Mouse (Mus musculus): ENCODE results near the gene Vps9d1. TPM values are rescaled to one million over a fixed set of nuclear protein-coding genes. Genes with fewer than 3 reads are reported as not detected.

Gene Vps9d1
- 24.5 and 26.3 TPM in 2 replicates for polyA plus RNA-seq (2014; fragmentation: Nextera tagmentation; extraction: Ambion mirVana)

DNA sequence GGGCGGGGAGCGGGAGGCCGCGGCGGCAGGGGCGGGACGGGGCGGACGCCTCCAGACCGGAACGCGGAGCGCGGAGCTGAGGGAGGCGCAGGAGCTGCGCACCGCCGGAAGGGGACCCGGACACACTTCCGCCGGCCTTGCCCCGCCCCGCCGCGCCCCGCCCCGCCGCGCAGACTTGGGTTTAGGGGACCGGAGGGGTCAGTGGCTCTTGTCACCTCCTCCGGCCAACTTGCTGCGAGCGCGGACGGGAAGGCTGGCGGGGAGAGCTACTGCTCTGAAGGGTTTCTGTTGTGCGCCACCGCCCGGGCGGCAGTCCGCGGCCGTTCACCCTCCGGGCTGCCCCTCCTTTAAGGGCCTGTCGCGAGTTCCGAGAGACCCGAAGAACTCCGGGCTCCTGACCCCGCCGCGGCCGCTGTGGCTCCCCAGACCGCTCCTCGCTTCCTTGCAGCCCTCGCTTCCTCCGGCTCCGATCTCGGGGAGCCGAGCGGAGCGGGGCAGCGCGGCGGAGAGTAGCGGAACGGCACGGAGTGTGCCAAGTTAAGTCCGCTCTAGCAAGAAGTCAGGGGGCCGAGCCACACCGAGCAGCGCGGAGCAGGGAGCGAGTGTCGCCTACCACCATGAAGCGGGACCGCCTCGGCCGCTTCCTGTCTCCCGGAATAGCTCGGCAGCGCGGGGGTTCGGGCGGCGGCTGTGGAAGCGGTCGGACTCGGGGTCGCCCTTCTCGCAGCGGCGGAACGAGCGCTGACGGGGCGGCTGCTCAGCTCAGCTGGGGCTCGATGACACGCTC lies at the start of gene Vps9d1, which contains the start of gene Zfp276:
Vps9d1 (minus strand) TSS at position 250 of the 787 bp plus-strand sequence.
Zfp276 (plus strand) TSS at position 97 of the 787 bp plus-strand sequence.
- Histone ChIP-seq H3K4me2 (ENCODE audit: low read depth, low read length) (peak within 1 kb of the TSS; percentile 87), H3K27ac (replicated peaks; ENCODE audit: low read depth, low read length) (peak within 1 kb of the TSS; percentile 72), H3K36me3 (ENCODE audit: control insufficient read depth, insufficient read depth, low read length) (peaks cover 63% of the 10 kb centered on the region), H3K4me1 (ENCODE audit: control insufficient read depth, insufficient read depth, low read length) (peaks cover 17% of the 10 kb centered on the region), H3K27me3 (replicated peaks; ENCODE audit: control insufficient read depth, insufficient read depth, low read length) (no peaks in the 10 kb centered on the region), H3K4me3 (ENCODE audit: low read depth, low read length) (peak within 1 kb of the TSS; percentile 94), H3K9ac (ENCODE audit: low read depth, low read length) (peak within 1 kb of the TSS; percentile 88), H3K9me3 (ENCODE audit: control insufficient read depth, low read length) (no peaks in the 10 kb centered on the region)
- WGBS: 0% methylated on average over 17 of the region's 99 CpGs
- DNase-seq (ENCODE audit: low spot score) (peak; percentile 90), ATAC-seq (ENCODE audit: low read depth) (peak; percentile 97)

DNA sequence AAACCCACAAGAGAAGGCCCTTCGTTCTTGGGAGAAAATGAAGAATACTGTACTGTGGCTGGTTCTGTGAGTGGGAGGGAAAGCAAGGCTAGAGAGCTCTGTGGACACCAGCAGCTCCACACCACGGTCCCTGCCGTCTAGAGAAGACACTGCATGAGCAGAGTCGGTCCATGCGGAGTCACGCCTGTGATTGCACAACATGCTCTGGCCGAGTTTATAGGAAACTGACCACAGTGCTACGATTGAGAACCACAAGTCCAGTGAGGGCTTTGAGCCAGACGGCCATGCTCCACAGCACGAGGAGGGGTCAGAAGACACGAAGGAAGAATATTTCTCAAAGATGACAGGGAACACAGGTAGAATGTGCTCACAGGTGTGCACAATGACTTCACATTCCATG lies 44.2 kb upstream of the Vps9d1 start:
- H3K9me3 ChIP-seq (ENCODE audit: control insufficient read depth, low read length): no peaks in the 10 kb centered on the region
- ATAC-seq (ENCODE audit: low read depth) (no peak), DNase-seq (ENCODE audit: low spot score) (no peak)
- 87% methylated on average over 11 of the region's 11 CpGs for WGBS
- H3K36me3 ChIP-seq (ENCODE audit: control insufficient read depth, insufficient read depth, low read length): peaks cover 30% of the 10 kb centered on the region
- no peak overlapping the region for H3K4me3 ChIP-seq (ENCODE audit: low read depth, low read length)
- H3K27me3 ChIP-seq (replicated peaks; ENCODE audit: control insufficient read depth, insufficient read depth, low read length): no peaks in the 10 kb centered on the region
- H3K9ac ChIP-seq (ENCODE audit: low read depth, low read length): no peak overlapping the region
- H3K4me2 ChIP-seq (ENCODE audit: low read depth, low read length): no peak overlapping the region
- H3K27ac ChIP-seq (replicated peaks; ENCODE audit: low read depth, low read length): no peak overlapping the region
- H3K4me1 ChIP-seq (ENCODE audit: control insufficient read depth, insufficient read depth, low read length): no peaks in the 10 kb centered on the region

DNA sequence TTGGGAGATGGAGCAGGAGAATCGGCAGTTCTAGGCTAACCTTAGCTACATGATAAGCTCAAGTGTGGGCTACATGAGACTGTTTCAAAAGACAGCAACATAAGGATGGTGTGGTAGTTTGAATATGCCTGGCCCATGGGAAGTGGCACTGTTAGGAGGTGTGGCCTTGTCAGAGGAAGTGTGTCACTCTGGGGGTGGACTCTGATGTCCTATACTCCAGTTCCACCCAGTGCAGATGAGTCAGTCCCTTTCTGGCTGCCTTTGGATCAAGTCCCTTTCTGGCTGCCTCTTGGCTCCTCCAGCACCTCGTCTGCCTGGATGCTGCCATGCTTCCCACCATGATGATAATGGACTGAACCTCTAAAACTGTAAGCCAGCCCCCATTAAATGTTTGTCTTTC lies 38.6 kb upstream of the Vps9d1 start:
- Histone ChIP-seq H3K27me3 (replicated peaks; ENCODE audit: control insufficient read depth, insufficient read depth, low read length) (no peaks in the 10 kb centered on the region), H3K9ac (ENCODE audit: low read depth, low read length) (no peak overlapping the region), H3K36me3 (ENCODE audit: control insufficient read depth, insufficient read depth, low read length) (peaks cover 36% of the 10 kb centered on the region; the same call in 1 of the 2 replicates), H3K27ac (replicated peaks; ENCODE audit: low read depth, low read length) (no peak overlapping the region), H3K4me1 (ENCODE audit: control insufficient read depth, insufficient read depth, low read length) (no peaks in the 10 kb centered on the region), H3K9me3 (ENCODE audit: control insufficient read depth, low read length) (no peaks in the 10 kb centered on the region), H3K4me2 (ENCODE audit: low read depth, low read length) (no peak overlapping the region), H3K4me3 (ENCODE audit: low read depth, low read length) (no peak overlapping the region)
- DNase-seq (ENCODE audit: low spot score) (no peak), ATAC-seq (ENCODE audit: low read depth) (no peak)
- 83% methylated on average over 2 of the region's 2 CpGs for WGBS

DNA sequence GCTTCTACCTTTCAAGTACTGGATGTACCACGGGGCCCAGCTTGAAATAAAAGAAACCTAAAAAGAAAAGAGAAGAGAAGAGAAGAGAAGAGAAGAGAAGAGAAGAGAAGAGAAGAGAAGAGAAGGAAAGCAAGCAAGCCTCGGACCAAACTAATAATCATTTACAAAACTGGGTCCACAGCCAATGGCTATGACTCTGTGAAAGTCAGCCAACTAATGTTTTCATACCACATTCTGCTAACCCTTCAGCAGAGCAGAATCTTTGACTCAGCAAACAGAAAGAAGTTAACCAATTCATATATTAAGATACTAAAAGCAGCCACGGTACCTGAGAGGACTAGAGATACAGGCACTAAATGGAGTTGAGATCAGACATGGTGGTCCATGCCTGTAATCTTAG lies 38.1 kb upstream of the Vps9d1 start:
- Histone ChIP-seq H3K4me3 (ENCODE audit: low read depth, low read length) (no peak overlapping the region), H3K9me3 (ENCODE audit: control insufficient read depth, low read length) (no peaks in the 10 kb centered on the region), H3K36me3 (ENCODE audit: control insufficient read depth, insufficient read depth, low read length) (peaks cover 40% of the 10 kb centered on the region; the same call in 1 of the 2 replicates), H3K4me2 (ENCODE audit: low read depth, low read length) (no peak overlapping the region), H3K27me3 (replicated peaks; ENCODE audit: control insufficient read depth, insufficient read depth, low read length) (no peaks in the 10 kb centered on the region), H3K4me1 (ENCODE audit: control insufficient read depth, insufficient read depth, low read length) (no peaks in the 10 kb centered on the region), H3K27ac (replicated peaks; ENCODE audit: low read depth, low read length) (no peak overlapping the region), H3K9ac (ENCODE audit: low read depth, low read length) (no peak overlapping the region)
- WGBS: 90% methylated on average over 3 of the region's 3 CpGs
- DNase-seq (ENCODE audit: low spot score): no peak
- ATAC-seq (ENCODE audit: low read depth): no peak

DNA sequence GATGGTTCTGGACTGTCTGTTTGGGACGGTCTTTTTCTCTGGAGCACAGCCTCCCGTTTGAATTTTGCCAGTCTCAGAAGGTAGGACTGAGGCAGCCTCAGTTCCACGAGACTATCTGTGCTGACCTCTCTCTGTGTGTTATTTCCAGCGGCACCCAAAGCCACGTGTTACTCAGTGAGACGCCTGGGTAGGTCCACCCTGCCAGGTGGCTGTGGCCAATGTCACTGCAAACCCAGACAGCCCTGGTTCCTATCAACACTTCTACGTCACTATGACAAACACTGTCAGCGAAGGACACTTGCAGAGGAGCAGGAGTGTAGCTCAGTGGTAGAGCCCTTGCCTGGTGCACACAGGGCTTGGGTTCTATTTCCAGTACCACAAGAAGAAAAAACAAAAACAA lies 37.6 kb upstream of the Vps9d1 start:
- Histone ChIP-seq H3K36me3 (ENCODE audit: control insufficient read depth, insufficient read depth, low read length) (peaks cover 40% of the 10 kb centered on the region; the same call in 1 of the 2 replicates), H3K4me1 (ENCODE audit: control insufficient read depth, insufficient read depth, low read length) (no peaks in the 10 kb centered on the region), H3K9ac (ENCODE audit: low read depth, low read length) (no peak overlapping the region), H3K9me3 (ENCODE audit: control insufficient read depth, low read length) (no peaks in the 10 kb centered on the region), H3K27me3 (replicated peaks; ENCODE audit: control insufficient read depth, insufficient read depth, low read length) (no peaks in the 10 kb centered on the region), H3K27ac (replicated peaks; ENCODE audit: low read depth, low read length) (no peak overlapping the region), H3K4me2 (ENCODE audit: low read depth, low read length) (no peak overlapping the region), H3K4me3 (ENCODE audit: low read depth, low read length) (no peak overlapping the region)
- ATAC-seq (ENCODE audit: low read depth) (no peak), DNase-seq (ENCODE audit: low spot score) (no peak)
- WGBS: 86% methylated on average over 8 of the region's 8 CpGs

DNA sequence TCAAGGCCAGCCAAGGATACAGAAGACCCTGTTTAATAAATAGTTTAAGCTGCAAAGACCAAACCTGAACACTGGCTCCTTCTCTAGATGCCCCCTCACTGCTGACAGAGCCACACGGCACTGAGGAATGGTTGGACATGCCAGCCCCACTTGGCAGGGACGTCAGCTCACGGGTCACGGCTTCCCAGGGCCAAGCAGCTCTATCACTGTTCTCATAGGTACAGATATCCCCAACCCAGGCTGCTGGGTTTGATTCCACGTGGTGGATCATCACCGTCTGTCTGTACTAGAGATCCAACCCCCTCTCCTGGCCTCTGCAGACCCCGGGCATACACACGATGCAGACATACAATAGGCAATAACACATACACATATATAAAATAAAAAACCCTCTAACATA lies 36.5 kb upstream of the Vps9d1 start:
- WGBS: 96% methylated on average over 8 of the region's 8 CpGs
- DNase-seq (ENCODE audit: low spot score) (no peak), ATAC-seq (ENCODE audit: low read depth) (no peak)
- Histone ChIP-seq H3K36me3 (ENCODE audit: control insufficient read depth, insufficient read depth, low read length) (peaks cover 39% of the 10 kb centered on the region; the same call in 1 of the 2 replicates), H3K9me3 (ENCODE audit: control insufficient read depth, low read length) (no peaks in the 10 kb centered on the region), H3K27me3 (replicated peaks; ENCODE audit: control insufficient read depth, insufficient read depth, low read length) (no peaks in the 10 kb centered on the region), H3K9ac (ENCODE audit: low read depth, low read length) (no peak overlapping the region), H3K4me3 (ENCODE audit: low read depth, low read length) (no peak overlapping the region), H3K27ac (replicated peaks; ENCODE audit: low read depth, low read length) (no peak overlapping the region), H3K4me2 (ENCODE audit: low read depth, low read length) (no peak overlapping the region), H3K4me1 (ENCODE audit: control insufficient read depth, insufficient read depth, low read length) (no peaks in the 10 kb centered on the region)

DNA sequence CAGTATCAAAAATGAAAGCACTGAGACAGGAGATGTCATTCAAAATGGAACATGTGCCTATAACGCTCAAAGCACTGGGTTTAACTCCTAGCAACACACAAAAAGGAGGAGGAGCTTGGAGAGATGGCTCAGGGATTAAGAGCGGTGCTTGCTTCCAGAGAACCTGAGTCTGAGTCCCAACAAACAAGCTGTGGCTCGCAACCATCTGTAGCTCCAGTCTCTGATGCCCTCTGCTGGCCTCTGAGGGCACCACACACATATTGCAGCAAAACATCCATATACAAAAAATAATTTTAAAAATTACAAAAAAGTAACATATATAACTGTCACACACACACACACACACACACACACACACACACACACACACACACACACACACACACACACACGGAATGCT lies 36.0 kb upstream of the Vps9d1 start:
- 71% methylated on average over 4 of the region's 4 CpGs for WGBS
- H3K4me2 ChIP-seq (ENCODE audit: low read depth, low read length): no peak overlapping the region
- no peak overlapping the region for H3K27ac ChIP-seq (replicated peaks; ENCODE audit: low read depth, low read length)
- H3K9me3 ChIP-seq (ENCODE audit: control insufficient read depth, low read length): no peaks in the 10 kb centered on the region
- H3K9ac ChIP-seq (ENCODE audit: low read depth, low read length): no peak overlapping the region
- no peak overlapping the region for H3K4me3 ChIP-seq (ENCODE audit: low read depth, low read length)
- ATAC-seq (ENCODE audit: low read depth) (no peak), DNase-seq (ENCODE audit: low spot score) (no peak)
- peaks cover 34% of the 10 kb centered on the region; the same call in 1 of the 2 replicates for H3K36me3 ChIP-seq (ENCODE audit: control insufficient read depth, insufficient read depth, low read length)
- no peaks in the 10 kb centered on the region for H3K4me1 ChIP-seq (ENCODE audit: control insufficient read depth, insufficient read depth, low read length)
- no peaks in the 10 kb centered on the region for H3K27me3 ChIP-seq (replicated peaks; ENCODE audit: control insufficient read depth, insufficient read depth, low read length)

DNA sequence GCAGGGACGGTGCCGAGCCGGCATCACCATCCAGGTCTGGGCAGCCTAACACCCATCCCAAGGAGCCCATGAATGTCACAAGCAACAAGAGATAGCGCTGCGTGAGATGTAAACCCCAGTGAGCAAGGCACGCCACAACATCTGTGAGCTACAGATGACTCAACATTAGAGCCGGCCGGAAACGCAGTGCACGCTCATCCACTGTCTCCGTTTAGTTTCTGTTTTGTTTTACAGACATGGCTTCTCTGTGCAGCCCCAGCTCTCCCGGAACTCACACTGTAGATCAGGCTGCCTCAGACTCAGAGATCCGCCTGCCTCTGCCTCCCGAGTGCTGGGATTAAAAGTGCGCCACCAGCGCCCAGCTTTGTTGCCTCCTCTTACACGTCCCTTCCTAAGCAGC lies 33.2 kb upstream of the Vps9d1 start:
- Histone ChIP-seq H3K27me3 (replicated peaks; ENCODE audit: control insufficient read depth, insufficient read depth, low read length) (no peaks in the 10 kb centered on the region), H3K36me3 (ENCODE audit: control insufficient read depth, insufficient read depth, low read length) (0 out of 2 replicates have a peak, but pooled peaks cover 23% of the 10 kb centered on the region), H3K4me1 (ENCODE audit: control insufficient read depth, insufficient read depth, low read length) (no peaks in the 10 kb centered on the region), H3K4me3 (ENCODE audit: low read depth, low read length) (no peak overlapping the region), H3K27ac (replicated peaks; ENCODE audit: low read depth, low read length) (no peak overlapping the region), H3K4me2 (ENCODE audit: low read depth, low read length) (no peak overlapping the region), H3K9me3 (ENCODE audit: control insufficient read depth, low read length) (no peaks in the 10 kb centered on the region), H3K9ac (ENCODE audit: low read depth, low read length) (no peak overlapping the region)
- ATAC-seq (ENCODE audit: low read depth) (no peak), DNase-seq (ENCODE audit: low spot score) (no peak)
- WGBS: 92% methylated on average over 15 of the region's 17 CpGs

DNA sequence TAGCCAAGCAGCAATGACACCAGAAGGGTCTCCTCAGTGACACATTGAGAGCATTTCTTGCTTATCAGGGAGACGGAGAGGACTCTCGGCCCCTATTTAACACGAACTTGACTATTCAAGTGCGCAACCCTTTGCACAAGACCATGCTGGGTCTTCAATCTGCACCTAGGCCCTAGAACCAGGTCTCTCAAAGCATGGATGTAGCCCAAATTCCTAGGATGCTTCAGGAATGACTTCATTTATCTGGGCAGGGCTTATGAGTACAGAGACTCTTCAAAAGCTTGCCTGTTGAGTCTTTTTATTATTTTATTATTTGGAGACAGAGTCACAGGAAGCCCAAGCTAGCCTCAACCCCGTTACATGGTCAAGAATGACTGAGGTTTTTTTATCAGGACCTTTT lies 30.3 kb upstream of the Vps9d1 start:
- no peaks in the 10 kb centered on the region for H3K27me3 ChIP-seq (replicated peaks; ENCODE audit: control insufficient read depth, insufficient read depth, low read length)
- 87% methylated on average over 5 of the region's 5 CpGs for WGBS
- H3K36me3 ChIP-seq (ENCODE audit: control insufficient read depth, insufficient read depth, low read length): peaks cover 22% of the 10 kb centered on the region; the same call in 1 of the 2 replicates
- H3K4me2 ChIP-seq (ENCODE audit: low read depth, low read length): no peak overlapping the region
- no peak for DNase-seq (ENCODE audit: low spot score)
- no peaks in the 10 kb centered on the region for H3K4me1 ChIP-seq (ENCODE audit: control insufficient read depth, insufficient read depth, low read length)
- H3K9ac ChIP-seq (ENCODE audit: low read depth, low read length): no peak overlapping the region
- no peak overlapping the region for H3K4me3 ChIP-seq (ENCODE audit: low read depth, low read length)
- no peak overlapping the region for H3K27ac ChIP-seq (replicated peaks; ENCODE audit: low read depth, low read length)
- ATAC-seq (ENCODE audit: low read depth): no peak
- no peaks in the 10 kb centered on the region for H3K9me3 ChIP-seq (ENCODE audit: control insufficient read depth, low read length)
